Mouse (Mus musculus): ENCODE measurements around the gene Gm15023. TPM values are rescaled to one million over a fixed set of nuclear protein-coding genes. Genes with fewer than 3 reads are reported as not detected.
"Not testable (repeated sequence)": the region's sequence is repeated elsewhere in the genome, so short reads cannot be mapped to it uniquely, and the experiment has no call there.

Gm15023 gene
- not detected in 2 replicates for polyA plus RNA-seq (2015; fragmentation: Nextera tagmentation; extraction: Ambion mirVana)

- not testable (repeated sequence) for H3K9me3 ChIP-seq (ENCODE audit: low read length); H3K9ac ChIP-seq (replicated peaks); H3K4me3 ChIP-seq (ENCODE audit: low read depth, low read length); H3K27ac ChIP-seq (ENCODE audit: low read depth); H3K36me3 ChIP-seq (replicated peaks; ENCODE audit: insufficient read depth, low read length); DNase-seq; H3K4me1 ChIP-seq (ENCODE audit: insufficient read depth); H3K27me3 ChIP-seq (ENCODE audit: insufficient read depth, low read length); ATAC-seq; H3K4me2 ChIP-seq (ENCODE audit: low read depth, low read length)
- WGBS (ENCODE audit: insufficient replicate concordance) = no CpG with 5 or more reads among the region's 14 CpGs
Observed at GRCm38 (mm10) chrX:135177532-135177931, at the start of gene Gm15023. TSS of gene Gm15023 (minus strand) at chrX:135177632.

- 20% methylated on average over 11 of the region's 13 CpGs for WGBS (ENCODE audit: insufficient replicate concordance)
- no peaks in the 10 kb centered on the region for H3K9me3 ChIP-seq (ENCODE audit: low read length)
- no peak within 1 kb of the TSS for H3K4me2 ChIP-seq (ENCODE audit: low read depth, low read length)
- no peak for TF ChIP-seq EP300 (IDR thresholded peaks at IDR 0.05; ENCODE audit: low read depth)
- no peak for TF ChIP-seq CTCF (IDR thresholded peaks at IDR 0.05; ENCODE audit: low read depth)
- H3K27me3 ChIP-seq (ENCODE audit: insufficient read depth, low read length) = no peaks in the 10 kb centered on the region; the same call in 1 of the 2 replicates
- H3K4me3 ChIP-seq (ENCODE audit: low read depth, low read length) = no peak within 1 kb of the TSS
- no peak within 1 kb of the TSS for H3K27ac ChIP-seq (ENCODE audit: low read depth)
- no peaks in the 10 kb centered on the region for H3K4me1 ChIP-seq (ENCODE audit: insufficient read depth)
- no peaks in the 10 kb centered on the region for H3K36me3 ChIP-seq (replicated peaks; ENCODE audit: insufficient read depth, low read length)
- DNase-seq (no peak), ATAC-seq (no peak)
- no peak within 1 kb of the TSS for H3K9ac ChIP-seq (replicated peaks)
Observed at GRCm38 (mm10) chrX:135210436-135211221, 33.2 kb upstream of the Gm15023 start, which contains the start of gene Tceal6. TSS of gene Tceal6 (minus strand) at chrX:135210687.

- not testable (repeated sequence) for H3K4me3 ChIP-seq (ENCODE audit: low read depth, low read length); ATAC-seq; H3K36me3 ChIP-seq (replicated peaks; ENCODE audit: insufficient read depth, low read length); DNase-seq; H3K9ac ChIP-seq (replicated peaks); H3K4me1 ChIP-seq (ENCODE audit: insufficient read depth); H3K4me2 ChIP-seq (ENCODE audit: low read depth, low read length); H3K27me3 ChIP-seq (ENCODE audit: insufficient read depth, low read length); H3K9me3 ChIP-seq (ENCODE audit: low read length); H3K27ac ChIP-seq (ENCODE audit: low read depth)
- WGBS (ENCODE audit: insufficient replicate concordance) = 33% methylated on average over 20 of the region's 21 CpGs
Observed at GRCm38 (mm10) chrX:135209773-135210435, 32.5 kb upstream of the Gm15023 start.

GRCm38 (mm10) chrX:135189924-135190323 is 12.5 kb upstream of the Gm15023 start:
- H3K9ac ChIP-seq (replicated peaks); H3K4me2 ChIP-seq (ENCODE audit: low read depth, low read length); ATAC-seq; H3K27me3 ChIP-seq (ENCODE audit: insufficient read depth, low read length); DNase-seq; H3K9me3 ChIP-seq (ENCODE audit: low read length); H3K27ac ChIP-seq (ENCODE audit: low read depth); H3K4me3 ChIP-seq (ENCODE audit: low read depth, low read length); H3K36me3 ChIP-seq (replicated peaks; ENCODE audit: insufficient read depth, low read length); H3K4me1 ChIP-seq (ENCODE audit: insufficient read depth): not testable (repeated sequence)
- WGBS (ENCODE audit: insufficient replicate concordance) = no CpG with 5 or more reads among the region's 6 CpGs

- ATAC-seq; H3K9ac ChIP-seq (replicated peaks); DNase-seq; H3K27ac ChIP-seq (ENCODE audit: low read depth); H3K27me3 ChIP-seq (ENCODE audit: insufficient read depth, low read length); H3K9me3 ChIP-seq (ENCODE audit: low read length); H3K4me2 ChIP-seq (ENCODE audit: low read depth, low read length); H3K36me3 ChIP-seq (replicated peaks; ENCODE audit: insufficient read depth, low read length); H3K4me1 ChIP-seq (ENCODE audit: insufficient read depth); H3K4me3 ChIP-seq (ENCODE audit: low read depth, low read length): not testable (repeated sequence)
- no CpG with 5 or more reads among the region's 3 CpGs for WGBS (ENCODE audit: insufficient replicate concordance)
Observed at GRCm38 (mm10) chrX:135188661-135189060, 11.2 kb upstream of the Gm15023 start.

Other genes with a start within 250 kb of the Gm15023 start
- 0.18 and 0.25 TPM in 2 replicates for gene Nxf2, start 212.9 kb downstream of the Gm15023 start, polyA plus RNA-seq (2015; fragmentation: Nextera tagmentation; extraction: Ambion mirVana)
- gene Zmat1, start 168.4 kb downstream of the Gm15023 start, polyA plus RNA-seq (2015; fragmentation: Nextera tagmentation; extraction: Ambion mirVana) = 1.8 and 1.9 TPM in 2 replicates
- not detected in 2 replicates for gene Tceal6, start 33.1 kb upstream of the Gm15023 start, polyA plus RNA-seq (2015; fragmentation: Nextera tagmentation; extraction: Ambion mirVana)
- not detected in 2 replicates for gene Pramel3, start 124.7 kb upstream of the Gm15023 start, polyA plus RNA-seq (2015; fragmentation: Nextera tagmentation; extraction: Ambion mirVana)
- not detected in 2 replicates for gene Gm5128, start 195.7 kb upstream of the Gm15023 start, polyA plus RNA-seq (2015; fragmentation: Nextera tagmentation; extraction: Ambion mirVana)